Mouse (Mus musculus): Measurements from ENCODE around the gene Txndc11. TPM values are rescaled to one million over a fixed set of nuclear protein-coding genes. Genes with fewer than 3 reads are reported as not detected.

The Txndc11 gene
- total and polyA plus RNA-seq, 3 experiments: 24.9 to 33.7 TPM; not detected in 1

DNA sequence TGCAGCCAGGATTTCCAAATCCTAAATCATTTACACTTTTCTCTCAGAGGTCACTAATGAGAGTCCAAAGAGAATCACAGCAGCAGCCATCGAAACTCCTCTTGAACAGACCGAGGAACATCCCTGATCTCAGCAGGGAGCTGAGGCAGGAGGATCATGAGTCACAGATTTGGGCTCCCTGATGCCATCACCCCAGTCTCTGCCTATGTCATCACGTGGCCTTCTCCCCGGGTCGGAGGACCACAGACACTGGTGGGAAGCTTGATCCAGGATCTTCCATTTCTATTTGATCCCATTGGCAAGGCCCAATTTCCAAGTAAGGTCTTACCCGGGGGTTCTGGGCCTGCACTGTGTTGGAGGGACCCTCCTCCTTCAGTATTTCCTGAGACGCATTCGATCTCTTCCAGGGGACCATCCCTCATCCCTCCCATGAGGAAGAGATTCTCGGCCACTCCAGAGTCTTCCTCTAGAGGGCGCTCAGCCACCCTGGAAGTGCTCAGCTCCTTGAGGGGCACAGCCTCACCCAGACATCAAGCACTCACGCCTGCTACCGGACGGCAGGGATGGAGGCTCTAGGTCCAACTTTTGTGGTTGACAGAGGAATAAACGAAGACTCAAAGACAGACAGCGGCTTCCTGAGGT, 98.5 kb downstream of the Txndc11 start (continued):
- peak in 1 of 2 experiments; percentile 35; a peak in 1 of 4 replicates for TF ChIP-seq USF2 (IDR thresholded peaks at IDR 0.05; ENCODE audit: borderline replicate concordance in 1 of 2, insufficient read depth in 1 of 2, low read depth in 1 of 2, low read length in 2 of 2)
- TF ChIP-seq MXI1 (IDR thresholded peaks at IDR 0.05; ENCODE audit: low read depth, low read length): no peak
- no peak for TF ChIP-seq E2F4 (IDR thresholded peaks at IDR 0.05; ENCODE audit: borderline replicate concordance, low read depth, low read length)
- TF ChIP-seq SIN3A (IDR thresholded peaks at IDR 0.05; ENCODE audit: low read length): peak; percentile 29; the same call in 1 of the 2 replicates
- TF ChIP-seq ZMIZ1 (IDR thresholded peaks at IDR 0.05; ENCODE audit: low read depth, low read length): no peak
- TF ChIP-seq TCF12 (IDR thresholded peaks at IDR 0.05; ENCODE audit: low read depth, low read length): no peak
- TF ChIP-seq NRF1 (IDR thresholded peaks at IDR 0.05; ENCODE audit: insufficient read depth, low read depth, low read length, poor library complexity, severe bottlenecking): no peak
- TF ChIP-seq POLR2AphosphoS5 (IDR thresholded peaks at IDR 0.05; ENCODE audit: borderline replicate concordance, low read depth, low read length): no peak
- no peak for TF ChIP-seq CHD2 (IDR thresholded peaks at IDR 0.05; ENCODE audit: low read length)
- no peak for TF ChIP-seq MEF2A (IDR thresholded peaks at IDR 0.05; ENCODE audit: extremely low read depth, insufficient replicate concordance, low read depth, low read length, poor library complexity, severe bottlenecking)
- TF ChIP-seq POLR2AphosphoS2 (IDR thresholded peaks at IDR 0.05; ENCODE audit: low read length): no peak
- TF ChIP-seq TBP (IDR thresholded peaks at IDR 0.05; ENCODE audit: low read depth, low read length): no peak
- TF ChIP-seq ZC3H11A (IDR thresholded peaks at IDR 0.05; ENCODE audit: low read depth, low read length): peak; percentile 85
- no peak for TF ChIP-seq ZKSCAN1 (IDR thresholded peaks at IDR 0.05; ENCODE audit: low read depth, low read length)
- no peak for TF ChIP-seq CHD1 (IDR thresholded peaks at IDR 0.05; ENCODE audit: low read depth, low read length)
- no peak for TF ChIP-seq BHLHE40 (IDR thresholded peaks at IDR 0.05; ENCODE audit: borderline replicate concordance, low read depth, low read length)
- TF ChIP-seq CTCF (IDR thresholded peaks at IDR 0.05 in 2 of 3, conservative IDR thresholded peaks at IDR 0.05 in 1 of 3; ENCODE audit: control insufficient read depth in 1 of 3, insufficient read depth in 1 of 3, low read depth in 2 of 3, low read length in 3 of 3, poor library complexity in 1 of 3, severe bottlenecking in 1 of 3): peak; percentile 87 to 96 (median 93)
- TF ChIP-seq TAL1 (IDR thresholded peaks at IDR 0.05; ENCODE audit: low read length): no peak
- TF ChIP-seq GABPA (IDR thresholded peaks at IDR 0.05; ENCODE audit: low read depth, low read length): no peak
- no peak for TF ChIP-seq MYB (IDR thresholded peaks at IDR 0.05; ENCODE audit: low read depth, low read length)

DNA sequence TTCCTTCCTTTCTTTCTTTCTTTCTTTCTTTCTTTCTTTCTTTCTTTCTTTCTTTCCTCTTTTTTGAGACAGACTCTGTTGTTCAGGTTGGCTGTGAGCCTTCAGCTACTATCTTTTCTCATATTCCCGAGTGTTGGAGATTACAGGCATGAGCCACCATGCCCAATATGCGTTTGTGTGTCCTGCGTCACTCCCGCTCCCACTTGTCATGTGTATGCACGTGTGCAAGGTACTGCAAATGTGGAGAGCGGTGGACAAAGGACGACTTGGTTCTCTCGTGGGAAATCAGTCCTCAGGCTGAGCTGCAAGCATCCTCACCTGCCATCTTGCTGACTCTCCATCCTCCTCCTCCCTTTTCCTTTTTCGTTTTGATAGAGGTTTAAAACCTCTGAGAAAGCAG, 99.2 kb downstream of the Txndc11 start:
- no peaks in the 10 kb centered on the region; a peak in 1 of 4 replicates for H3K4me1 ChIP-seq (ENCODE audit: control insufficient read depth in 1 of 2, insufficient read depth in 2 of 2, low read length in 2 of 2)
- H3K27me3 ChIP-seq (ENCODE audit: control insufficient read depth in 1 of 2, insufficient read depth in 2 of 2, low read length in 2 of 2): no peaks in the 10 kb centered on the region; a peak in 1 of 4 replicates
- no peak for TF ChIP-seq TAL1 (IDR thresholded peaks at IDR 0.05; ENCODE audit: low read length)
- TF ChIP-seq TCF12 (IDR thresholded peaks at IDR 0.05; ENCODE audit: low read depth, low read length): no peak
- TF ChIP-seq MAZ (IDR thresholded peaks at IDR 0.05; ENCODE audit: low read depth, low read length): no peak
- TF ChIP-seq POLR2AphosphoS2 (IDR thresholded peaks at IDR 0.05; ENCODE audit: low read length): no peak
- peak overlapping the region; percentile 44 to 54 for H3K4me3 ChIP-seq (ENCODE audit: control insufficient read depth in 1 of 2, insufficient read depth in 1 of 2, low read depth in 2 of 2, low read length in 2 of 2)
- no peaks in the 10 kb centered on the region for H3K9me3 ChIP-seq (replicated peaks; ENCODE audit: insufficient read depth, low read length)
- no peak for DNase-seq (ENCODE audit: low read depth, low spot score)
- H3K79me2 ChIP-seq (ENCODE audit: control insufficient read depth, insufficient read depth, low read length, poor library complexity): no peaks in the 10 kb centered on the region
- no peak overlapping the region for H3K27ac ChIP-seq (ENCODE audit: control insufficient read depth, low read depth, low read length)
- no peaks in the 10 kb centered on the region for H3K36me3 ChIP-seq (ENCODE audit: control insufficient read depth in 1 of 2, insufficient read depth in 2 of 2, low read length in 2 of 2)
- no peak overlapping the region for H3K9ac ChIP-seq (ENCODE audit: control insufficient read depth, low read depth, low read length, poor library complexity, severe bottlenecking)
